Mouse (Mus musculus) adrenal gland, postnatal 36 days (tissue): ENCODE measurements around the gene Hist1h2ai. TPM values are rescaled to one million over a fixed set of nuclear protein-coding genes. Genes with fewer than 3 reads are reported as not detected.

Source experiments
- microRNA-seq: library from miRNA; unstranded; fragments of <30 nt; microRNA quantifications from one replicate; pipeline ENCODE4 v1.2.0, GENCODE M21; 2021
- total RNA-seq, 2 experiments: library from RNA; stranded (reverse); gene quantifications; 2 replicates each; pipeline ENCODE4 v1.2.3; 2021

The Hist1h2ai gene
- total RNA-seq, 2 experiments from 2014 or later: 7.6 to 50.2 TPM

Small RNA genes within 50 kb of the gene (microRNA-seq; reads per million reads assigned to microRNA genes)
- gene Gm44357 (not detected), gene Gm44367 (not detected), gene Gm44454 (not detected)

Other genes starting within 250 kb of the Hist1h2ai start
- 1 to 10 TPM in 1 of 2 experiments, under 1 TPM in 1; 0.96 to 1.4 TPM for gene Nkapl, start 247.9 kb upstream of the Hist1h2ai start, total RNA-seq
- 1 to 10 TPM; 2.1 to 2.6 TPM for gene Zkscan4, start 237.5 kb upstream of the Hist1h2ai start, total RNA-seq
- not detected for gene Gm10065, start 237.0 kb upstream of the Hist1h2ai start, total RNA-seq
- gene AK157302, start 221.2 kb upstream of the Hist1h2ai start, total RNA-seq: 10 to 100 TPM; 11.0 to 12.8 TPM
- 10 to 100 TPM; 89.0 to 99.3 TPM for gene Gm11273, start 215.0 kb upstream of the Hist1h2ai start, total RNA-seq
- 10 to 100 TPM; 16.9 to 19.2 TPM for gene Zkscan8, start 185.3 kb upstream of the Hist1h2ai start, total RNA-seq
- gene Olfr1366, start 173.6 kb upstream of the Hist1h2ai start, total RNA-seq: not detected
- gene Olfr1535, start 156.5 kb upstream of the Hist1h2ai start, total RNA-seq: not detected
- gene Olfr1364, start 134.7 kb upstream of the Hist1h2ai start, total RNA-seq: not detected
- gene Olfr1362, start 102.4 kb upstream of the Hist1h2ai start, total RNA-seq: not detected
- gene Olfr11, start 73.9 kb upstream of the Hist1h2ai start, total RNA-seq: not detected
- gene Olfr1361, start 53.0 kb upstream of the Hist1h2ai start, total RNA-seq: not detected
- not detected for gene Olfr1360, start 39.0 kb upstream of the Hist1h2ai start, total RNA-seq
- gene Olfr1359, start 18.3 kb upstream of the Hist1h2ai start, total RNA-seq: not detected
- 10 to 100 TPM; 60.4 to 64.6 TPM for gene Hist1h2bl, start 279 bp upstream of the Hist1h2ai start, total RNA-seq
- gene Hist1h3h, start 1.2 kb downstream of the Hist1h2ai start, total RNA-seq: 10 to 100 TPM; 68.3 to 81.7 TPM
- gene Hist1h2bm, start 5.6 kb downstream of the Hist1h2ai start, total RNA-seq: 10 to 100 TPM; 17.4 to 18.8 TPM
- gene Hist1h4j, start 18.6 kb downstream of the Hist1h2ai start, total RNA-seq: 10 to 100 TPM; 11.8 to 14.2 TPM
- 100 to 1,000 TPM; 172 to 183 TPM for gene Hist1h4k, start 34.1 kb downstream of the Hist1h2ai start, total RNA-seq
- 10 to 100 TPM; 18.0 to 19.9 TPM for gene Hist1h2ak, start 37.4 kb downstream of the Hist1h2ai start, total RNA-seq
- gene Hist1h2bn, start 37.7 kb downstream of the Hist1h2ai start, total RNA-seq: 10 to 100 TPM; 36.1 to 38.9 TPM
- 10 to 100 TPM; 26.2 to 28.0 TPM for gene Hist1h1b, start 64.2 kb downstream of the Hist1h2ai start, total RNA-seq
- 10 to 100 TPM; 61.4 to 73.9 TPM for gene Hist1h3i, start 66.9 kb downstream of the Hist1h2ai start, total RNA-seq
- 1 to 10 TPM; 7.5 to 9.1 TPM for gene Hist1h2an, start 70.8 kb downstream of the Hist1h2ai start, total RNA-seq
- gene Hist1h2bp, start 71.0 kb downstream of the Hist1h2ai start, total RNA-seq: 10 to 100 TPM; 21.9 to 22.1 TPM
- gene Hist1h2bq, start 93.8 kb downstream of the Hist1h2ai start, total RNA-seq: 10 to 100 TPM; 74.0 to 76.3 TPM
- 10 to 100 TPM; 24.0 to 56.4 TPM for gene Hist1h2ao, start 94.0 kb downstream of the Hist1h2ai start, total RNA-seq
- 100 to 1,000 TPM; 215 to 270 TPM for gene Hist1h4m, start 95.3 kb downstream of the Hist1h2ai start, total RNA-seq
- gene Hist1h4n, start 115.8 kb downstream of the Hist1h2ai start, total RNA-seq: 100 to 1,000 TPM in 1 of 2 experiments, 10 to 100 TPM in 1; 56.0 to 125 TPM
- 10 to 100 TPM; 48.2 to 72.9 TPM for gene Hist1h2ap, start 117.1 kb downstream of the Hist1h2ai start, total RNA-seq
- 10 to 100 TPM; 72.5 to 76.9 TPM for gene Hist1h2br, start 117.3 kb downstream of the Hist1h2ai start, total RNA-seq
- gene Zfp184, start 228.7 kb downstream of the Hist1h2ai start, total RNA-seq: 1 to 10 TPM; 1.5 to 1.6 TPM